Mouse (Mus musculus) thymus, adult 2 months (tissue): ENCODE results near the gene Npepps.

Experiments
- CTCF ChIP-seq: fragments of 200-500 bp; IDR thresholded peaks from 2 replicates; pipeline ENCODE4 v1.5.1; 2012; ENCODE audit warnings: mild to moderate bottlenecking, control low read depth, low read length, moderate library complexity, borderline replicate concordance; ENCODE audit not compliant: control insufficient read depth, poor library complexity, insufficient read depth; ENCODE audit errors: extremely low read depth
- POLR2A ChIP-seq: fragments of 200-500 bp; IDR thresholded peaks from 2 replicates; pipeline ENCODE4 v1.6.1; 2012; ENCODE audit warnings: mild to moderate bottlenecking, low read length, control low read depth, moderate library complexity; ENCODE audit not compliant: control insufficient read depth, poor library complexity, insufficient read depth; ENCODE audit errors: extremely low read depth

- no peak for TF ChIP-seq CTCF
- no peak for TF ChIP-seq POLR2A
Measured at GRCm38 (mm10) chr11:97273613-97274012, 6.8 kb downstream of the Npepps start.
